Mouse (Mus musculus) ovary, postnatal 10 days (tissue): ENCODE results near the gene Klhl22.

Experiments
- DNase-seq: peaks from one replicate; pipeline ENCODE4 v3.0.0; 2022; ENCODE audit warnings: low spot score

The Klhl22 gene

DNA sequence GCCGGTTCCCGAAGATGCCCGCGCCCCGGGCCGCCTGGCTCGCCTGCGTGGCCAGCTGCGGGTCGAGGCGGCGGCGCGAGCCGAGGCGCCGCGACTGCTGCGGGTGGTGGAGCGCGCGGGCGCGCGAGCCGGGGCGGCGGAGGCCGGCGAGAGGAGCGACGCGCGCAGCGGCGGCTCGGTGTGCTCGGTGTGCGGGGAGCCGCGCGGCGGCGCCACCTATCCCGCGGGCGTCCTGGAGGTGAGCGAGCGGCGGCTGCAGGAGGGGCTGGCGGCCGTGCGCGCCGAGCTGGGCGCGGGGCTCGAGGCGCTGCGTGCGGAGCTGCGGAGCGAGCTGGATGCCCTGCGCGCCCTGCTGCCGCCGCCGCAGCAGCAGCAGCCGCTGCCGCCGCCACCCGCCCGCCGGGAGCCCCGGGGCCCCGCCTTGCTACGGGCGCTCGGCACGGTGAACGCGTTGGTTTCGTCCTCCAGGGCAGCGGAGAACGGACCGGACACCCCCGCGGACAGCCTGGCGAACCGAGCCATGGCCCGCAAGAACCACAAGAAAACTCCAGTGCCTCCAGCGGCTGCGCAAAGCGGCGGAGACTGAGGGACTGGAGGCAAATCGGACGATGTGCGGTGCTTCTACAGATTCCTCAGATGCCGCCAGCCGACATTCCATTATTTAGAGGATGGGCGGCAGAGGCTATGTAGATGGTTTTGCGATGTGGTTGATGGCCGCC, 74.4 kb downstream of the Klhl22 start:
- DNase-seq, result no peak

DNA sequence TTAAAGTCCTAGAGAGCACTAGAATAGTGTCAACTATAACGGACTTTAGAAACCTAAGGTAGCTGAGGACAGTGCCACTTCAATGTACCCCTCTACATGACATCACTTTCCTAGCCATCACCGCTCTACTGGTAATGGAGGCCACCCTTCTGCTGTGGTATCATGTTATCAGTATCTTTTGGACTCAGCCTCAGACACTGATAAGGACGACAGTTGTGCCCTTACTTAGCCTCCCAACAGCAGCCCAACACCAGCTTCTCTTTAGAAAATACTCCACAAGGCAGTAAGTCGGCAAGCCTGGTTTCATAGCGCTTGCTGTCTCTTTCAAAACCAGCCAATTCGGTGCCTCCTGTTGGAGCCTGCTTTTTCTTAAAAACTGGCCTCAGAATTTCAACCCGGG, 75.1 kb downstream of the Klhl22 start:
- no peak for DNase-seq

DNA sequence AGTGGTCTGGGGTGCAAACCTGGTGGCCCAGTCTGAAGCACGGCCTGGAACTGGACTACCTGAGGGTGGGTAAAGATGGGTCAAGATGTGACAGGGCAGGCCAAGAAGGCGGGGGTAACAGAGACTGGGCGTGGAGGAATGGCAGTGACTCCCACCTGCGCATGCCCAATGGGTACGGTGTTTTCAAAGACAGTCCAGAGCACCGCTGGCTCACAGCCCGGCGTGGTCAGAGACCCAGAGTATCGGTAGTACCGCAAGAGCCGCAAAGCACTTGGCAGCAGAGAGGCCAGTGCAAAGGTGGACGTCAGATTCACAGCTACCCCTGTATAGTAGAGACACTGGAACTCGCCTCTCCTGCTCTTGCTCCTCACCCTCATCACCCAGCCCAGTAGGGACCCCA, 76.1 kb downstream of the Klhl22 start:
- no peak for DNase-seq

DNA sequence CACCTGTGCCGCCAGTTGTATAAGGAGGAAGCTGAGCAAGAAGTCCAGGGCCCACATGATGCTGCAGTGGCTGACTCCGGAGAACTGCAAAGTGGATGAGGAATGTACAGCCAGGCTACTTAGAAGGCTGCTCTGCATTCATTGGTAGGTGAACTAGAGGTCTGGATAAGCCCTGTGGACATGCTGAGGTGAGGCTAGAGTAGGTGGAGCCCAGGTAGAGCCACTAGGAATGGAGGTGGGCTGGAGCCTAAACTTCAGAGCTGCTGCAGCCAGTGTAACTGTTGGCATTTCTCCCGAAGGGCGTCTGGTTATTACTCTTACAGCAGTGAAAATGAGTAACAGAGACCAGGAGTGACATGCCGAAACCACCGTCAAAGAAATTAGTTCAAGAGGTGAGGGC, 78.6 kb downstream of the Klhl22 start, which contains the start of gene Car15:
Car15 (minus strand) TSS at position 314 of the 400 bp plus-strand sequence.
- no peak for DNase-seq

GRCm38 (mm10) chr16:17839976-17840375, 80.6 kb downstream of the Klhl22 start:
- DNase-seq, result no peak

DNA sequence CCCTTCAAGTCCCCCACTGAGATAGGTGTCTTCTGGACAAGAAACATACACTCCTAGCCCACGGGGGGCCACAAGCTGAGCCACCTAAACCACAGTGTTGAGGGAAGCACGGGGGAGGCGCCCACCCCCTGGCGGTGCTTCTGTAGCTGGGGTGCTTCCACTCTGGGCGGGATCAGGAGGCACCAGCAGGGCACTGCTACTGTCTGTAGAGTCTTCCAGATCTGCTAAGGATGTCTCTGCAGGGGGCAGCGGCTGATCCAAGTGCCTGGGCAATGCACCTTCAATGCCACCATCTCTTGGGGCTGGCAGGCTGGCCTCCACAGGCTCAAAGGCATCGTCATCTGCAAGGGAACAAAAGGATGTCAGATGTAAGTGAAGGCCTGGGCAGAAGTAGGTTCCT, 83.0 kb downstream of the Klhl22 start:
- no peak for DNase-seq
